Mouse (Mus musculus) heart, adult 2 months (tissue): ENCODE results near the gene Rpl13.

ENCODE experiments used
- CTCF ChIP-seq: fragments of 200-600 bp; IDR thresholded peaks from 2 replicates; pipeline ENCODE4 v1.8.1; 2022; ENCODE audit warnings: antibody characterized with exemption, mild to moderate bottlenecking, moderate library complexity
- EP300 ChIP-seq: fragments of 200-500 bp; IDR thresholded peaks from 2 replicates; pipeline ENCODE4 v1.6.1; 2011; ENCODE audit warnings: low read depth, low read length, control low read depth; ENCODE audit not compliant: insufficient read depth
- POLR2A ChIP-seq: fragments of 200-500 bp; IDR thresholded peaks from 2 replicates; pipeline ENCODE4 v1.6.1; 2011; ENCODE audit warnings: mild to moderate bottlenecking, low read depth, low read length, control low read depth; ENCODE audit not compliant: insufficient read depth

DNA sequence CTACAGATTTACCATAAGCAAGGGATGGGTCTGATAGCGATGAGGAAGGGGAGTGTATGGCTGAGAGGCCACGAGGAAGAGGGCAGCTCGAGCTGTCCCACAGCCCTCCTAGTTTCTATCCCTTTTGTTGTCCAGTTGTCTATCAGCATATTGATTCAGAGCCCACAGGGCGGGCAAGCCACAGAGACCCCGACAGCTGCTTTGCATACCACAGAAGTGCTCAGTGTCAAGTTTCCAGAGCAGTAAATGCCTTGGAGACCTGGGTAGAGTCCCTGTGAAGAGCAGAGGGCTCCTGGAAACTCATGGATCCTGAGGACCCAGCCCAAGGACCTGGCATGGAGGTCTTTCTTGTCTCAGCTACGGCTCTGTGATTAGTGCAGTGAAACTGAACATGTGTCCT lies 19.2 kb upstream of the Rpl13 start:
- TF ChIP-seq POLR2A (no peak), CTCF (no peak), EP300 (no peak)
